Mouse (Mus musculus): Measurements from ENCODE around the gene Psmb3.
"Not testable (repeated sequence)": the region's sequence is repeated elsewhere in the genome, so short reads cannot be mapped to it uniquely, and the experiment has no call there.

Gene Psmb3

GRCm38 (mm10) chr11:97710067-97710466, 6.9 kb downstream of the Psmb3 start:
- in situ Hi-C loops (cut with MboI; ENCODE audit: low pct_unique_long_range_greater_than_20kb in 1 of 2, low sequenced_read_pairs in 2 of 2, unreplicated experiment in 1 of 2) = not testable (repeated sequence)

GRCm38 (mm10) chr11:97711200-97711900, 8.2 kb downstream of the Psmb3 start:
- in situ Hi-C loops (cut with MboI; ENCODE audit: low pct_unique_long_range_greater_than_20kb in 1 of 2, low sequenced_read_pairs in 2 of 2, unreplicated experiment in 1 of 2) = no loop called here

GRCm38 (mm10) chr11:97712286-97712685, 9.1 kb downstream of the Psmb3 start:
- in situ Hi-C loops (cut with MboI; ENCODE audit: low pct_unique_long_range_greater_than_20kb in 1 of 2, low sequenced_read_pairs in 2 of 2, unreplicated experiment in 1 of 2) = no loop called here

GRCm38 (mm10) chr11:97713896-97714295, 10.7 kb downstream of the Psmb3 start:
- in situ Hi-C loops (cut with MboI; ENCODE audit: low pct_unique_long_range_greater_than_20kb in 1 of 2, low sequenced_read_pairs in 2 of 2, unreplicated experiment in 1 of 2) = no loop called here

- in situ Hi-C loops (cut with MboI; ENCODE audit: low pct_unique_long_range_greater_than_20kb in 1 of 2, low sequenced_read_pairs in 2 of 2, unreplicated experiment in 1 of 2) = no loop called here
Observed at GRCm38 (mm10) chr11:97714356-97714755, 11.2 kb downstream of the Psmb3 start.

- in situ Hi-C loops (cut with MboI; ENCODE audit: low pct_unique_long_range_greater_than_20kb in 1 of 2, low sequenced_read_pairs in 2 of 2, unreplicated experiment in 1 of 2) = no loop called here
Observed at GRCm38 (mm10) chr11:97714784-97715760, 11.9 kb downstream of the Psmb3 start.

GRCm38 (mm10) chr11:97716021-97716420, 12.8 kb downstream of the Psmb3 start:
- in situ Hi-C loops (cut with MboI; ENCODE audit: low pct_unique_long_range_greater_than_20kb in 1 of 2, low sequenced_read_pairs in 2 of 2, unreplicated experiment in 1 of 2) = no loop called here

GRCm38 (mm10) chr11:97717369-97718280, 14.4 kb downstream of the Psmb3 start:
- in situ Hi-C loops (cut with MboI; ENCODE audit: low pct_unique_long_range_greater_than_20kb in 1 of 2, low sequenced_read_pairs in 2 of 2, unreplicated experiment in 1 of 2) = no loop called here

- in situ Hi-C loops (cut with MboI; ENCODE audit: low pct_unique_long_range_greater_than_20kb in 1 of 2, low sequenced_read_pairs in 2 of 2, unreplicated experiment in 1 of 2) = no loop called here
Observed at GRCm38 (mm10) chr11:97718281-97718860, 15.2 kb downstream of the Psmb3 start.

GRCm38 (mm10) chr11:97719041-97719440, 15.8 kb downstream of the Psmb3 start:
- in situ Hi-C loops (cut with MboI; ENCODE audit: low pct_unique_long_range_greater_than_20kb in 1 of 2, low sequenced_read_pairs in 2 of 2, unreplicated experiment in 1 of 2) = no loop called here

GRCm38 (mm10) chr11:97721338-97721737, 18.1 kb downstream of the Psmb3 start:
- in situ Hi-C loops (cut with MboI; ENCODE audit: low pct_unique_long_range_greater_than_20kb in 1 of 2, low sequenced_read_pairs in 2 of 2, unreplicated experiment in 1 of 2) = no loop called here

- in situ Hi-C loops (cut with MboI; ENCODE audit: low pct_unique_long_range_greater_than_20kb in 1 of 2, low sequenced_read_pairs in 2 of 2, unreplicated experiment in 1 of 2) = no loop called here
Observed at GRCm38 (mm10) chr11:97723709-97724108, 20.5 kb downstream of the Psmb3 start.

GRCm38 (mm10) chr11:97728311-97728710, 25.1 kb downstream of the Psmb3 start:
- in situ Hi-C loops (cut with MboI; ENCODE audit: low pct_unique_long_range_greater_than_20kb in 1 of 2, low sequenced_read_pairs in 2 of 2, unreplicated experiment in 1 of 2) = no loop called here

GRCm38 (mm10) chr11:97728730-97729129, 25.5 kb downstream of the Psmb3 start:
- in situ Hi-C loops (cut with MboI; ENCODE audit: low pct_unique_long_range_greater_than_20kb in 1 of 2, low sequenced_read_pairs in 2 of 2, unreplicated experiment in 1 of 2) = no loop called here

GRCm38 (mm10) chr11:97733689-97734088, 30.5 kb downstream of the Psmb3 start:
- in situ Hi-C loops (cut with MboI; ENCODE audit: low pct_unique_long_range_greater_than_20kb in 1 of 2, low sequenced_read_pairs in 2 of 2, unreplicated experiment in 1 of 2) = loop anchor here in 1 of 2 experiments (5.0 kb wide), 1 partner anchor 81 kb away; no protein-coding TSS in a partner anchor

GRCm38 (mm10) chr11:97734810-97735209, 31.6 kb downstream of the Psmb3 start:
- in situ Hi-C loops (cut with MboI; ENCODE audit: low pct_unique_long_range_greater_than_20kb in 1 of 2, low sequenced_read_pairs in 2 of 2, unreplicated experiment in 1 of 2) = loop anchor here in 1 of 2 experiments (5.0 kb wide), 2 partner anchors 33 to 83 kb away; partner anchors contain the start of genes Pcgf2 and Psmb3

GRCm38 (mm10) chr11:97736645-97737044, 33.4 kb downstream of the Psmb3 start:
- in situ Hi-C loops (cut with MboI; ENCODE audit: low pct_unique_long_range_greater_than_20kb in 1 of 2, low sequenced_read_pairs in 2 of 2, unreplicated experiment in 1 of 2) = loop anchor here in 1 of 2 experiments (5.0 kb wide), 1 partner anchor 34 kb away; the partner anchor contains the start of genes Pcgf2 and Psmb3

- in situ Hi-C loops (cut with MboI; ENCODE audit: low pct_unique_long_range_greater_than_20kb in 1 of 2, low sequenced_read_pairs in 2 of 2, unreplicated experiment in 1 of 2) = loop anchor here in 1 of 2 experiments (5.0 kb wide), 1 partner anchor 35 kb away; the partner anchor contains the start of genes Pcgf2 and Psmb3
Observed at GRCm38 (mm10) chr11:97737600-97737999, 34.4 kb downstream of the Psmb3 start.

All from mouse embryonic stem cell (cell line).